Mouse (Mus musculus) spleen, adult 2 months (tissue): Measurements from ENCODE around the gene Jakmip3.

Experiments used
- CTCF ChIP-seq: fragments of 200-500 bp; IDR thresholded peaks from 2 replicates; pipeline ENCODE4 v1.5.1; 2011; ENCODE audit warnings: mild to moderate bottlenecking, inconsistent platforms; ENCODE audit not compliant: insufficient read depth, insufficient read length, insufficient replicate concordance; ENCODE audit errors: extremely low read depth
- POLR2A ChIP-seq: fragments of 200-500 bp; IDR thresholded peaks from 2 replicates; pipeline ENCODE4 v1.6.1; 2011; ENCODE audit warnings: low read depth, low read length, inconsistent platforms

DNA sequence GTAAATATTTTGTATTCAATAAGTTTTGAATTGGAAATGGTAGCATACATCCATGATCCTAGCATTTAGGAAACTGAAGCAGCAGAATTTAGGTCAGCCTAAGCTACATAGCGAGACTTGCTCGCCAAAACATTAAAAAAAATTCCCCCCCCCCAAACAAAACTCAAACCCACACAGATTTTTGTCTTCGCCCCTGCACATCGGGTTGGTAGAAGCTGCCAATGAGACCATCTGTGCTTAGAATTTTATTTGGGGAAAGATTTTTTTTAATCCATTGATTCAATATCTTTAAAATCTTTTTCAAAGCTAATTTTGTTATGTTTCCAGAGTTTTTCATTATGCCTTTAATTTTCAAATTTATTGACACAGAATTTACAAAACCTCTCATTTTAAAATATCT lies 12.1 kb upstream of the Jakmip3 start:
- TF ChIP-seq CTCF (no peak), POLR2A (no peak)
